Mouse (Mus musculus): ENCODE data around the gene D930007J09Rik. TPM values are rescaled to one million over a fixed set of nuclear protein-coding genes. Genes with fewer than 3 reads are reported as not detected.

D930007J09Rik gene
- polyA plus RNA-seq, 1 experiment from 2014 or later: not detected

DNA sequence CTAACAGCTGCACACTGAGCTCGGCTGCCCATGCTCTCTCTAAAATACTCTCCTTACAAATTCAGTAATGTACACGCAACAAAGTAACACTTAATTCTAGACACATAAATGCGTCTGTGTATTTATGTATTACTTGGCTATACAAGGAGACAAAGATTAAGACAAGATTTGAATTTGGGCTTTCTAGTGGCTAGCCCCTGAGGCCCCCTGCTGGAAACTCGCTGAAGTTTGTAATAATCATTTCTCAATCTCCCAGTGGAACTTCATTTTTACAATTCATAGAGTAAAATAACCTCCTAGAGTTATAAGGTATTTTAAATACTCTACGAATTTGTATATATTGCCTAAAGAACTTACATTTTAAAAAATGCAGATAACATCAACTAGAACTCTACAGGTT, 19.6 kb downstream of the D930007J09Rik start:
- Histone ChIP-seq H3K4me2 (no peak overlapping the region), H3K36me3 (no peaks in the 10 kb centered on the region), H3K4me3 (no peak overlapping the region), H3K27me3 (no peaks in the 10 kb centered on the region), H3K9me3 (replicated peaks) (no peaks in the 10 kb centered on the region), H3K27ac (no peak overlapping the region), H3K4me1 (replicated peaks) (no peaks in the 10 kb centered on the region), H3K9ac (no peak overlapping the region)
- no peak for ATAC-seq (replicated peaks; ENCODE audit: insufficient number of reproducible peaks, insufficient read depth, low FRiP score, low read depth)
- WGBS: 54% methylated on average over 5 of the region's 5 CpGs

DNA sequence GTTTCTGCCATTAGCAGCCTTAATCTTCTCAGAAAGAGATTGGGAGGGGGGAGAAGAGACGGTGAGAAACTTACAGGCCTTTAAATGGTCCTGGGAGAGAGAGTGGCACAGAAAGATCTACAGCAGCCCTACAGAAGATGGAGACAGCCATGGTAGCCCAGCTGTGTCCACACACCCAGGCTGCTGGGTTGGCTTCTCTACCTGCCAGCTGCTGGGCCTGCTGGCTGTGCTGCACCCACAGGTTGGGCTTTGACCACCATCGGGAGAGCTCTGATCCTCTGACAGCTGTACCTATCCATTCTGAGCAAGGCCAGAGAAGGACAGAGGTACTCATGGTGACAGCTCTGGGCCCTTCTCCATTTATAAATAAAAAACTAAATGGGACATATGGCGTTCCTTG, 23.8 kb downstream of the D930007J09Rik start:
- 59% methylated on average over 3 of the region's 3 CpGs for WGBS
- Histone ChIP-seq H3K9ac (no peak overlapping the region), H3K27me3 (no peaks in the 10 kb centered on the region), H3K4me3 (no peak overlapping the region), H3K4me2 (no peak overlapping the region), H3K9me3 (replicated peaks) (no peaks in the 10 kb centered on the region), H3K4me1 (replicated peaks) (peaks cover 15% of the 10 kb centered on the region), H3K27ac (no peak overlapping the region), H3K36me3 (no peaks in the 10 kb centered on the region)
- no peak for ATAC-seq (replicated peaks; ENCODE audit: insufficient number of reproducible peaks, insufficient read depth, low FRiP score, low read depth)

DNA sequence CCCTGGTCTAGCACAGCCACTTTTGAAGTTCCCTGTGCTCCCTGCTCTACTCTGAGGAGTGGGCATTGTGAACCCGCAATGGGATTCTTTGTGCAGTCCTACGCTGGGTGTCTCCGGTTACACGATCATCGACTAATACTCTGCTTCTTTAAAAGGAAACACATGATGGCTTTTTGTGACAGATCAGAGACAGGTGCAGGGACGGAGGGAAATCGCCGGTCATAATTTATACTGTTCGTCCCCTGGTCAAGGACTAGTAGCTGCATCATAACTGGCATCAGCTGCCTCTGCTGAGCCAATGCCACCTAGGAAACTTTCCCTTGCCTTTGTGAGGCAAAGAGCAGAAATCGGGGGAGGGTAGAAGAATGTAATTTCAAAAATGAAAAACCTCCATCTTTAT, 26.3 kb downstream of the D930007J09Rik start:
- Histone ChIP-seq H3K4me1 (replicated peaks) (peaks cover 15% of the 10 kb centered on the region), H3K4me2 (no peak overlapping the region), H3K9ac (no peak overlapping the region), H3K4me3 (no peak overlapping the region), H3K9me3 (replicated peaks) (no peaks in the 10 kb centered on the region), H3K27me3 (no peaks in the 10 kb centered on the region), H3K36me3 (no peaks in the 10 kb centered on the region), H3K27ac (peak overlapping the region; percentile 57)
- 0 out of 2 replicates have a peak, but pooled peaks have one; percentile 18 for ATAC-seq (replicated peaks; ENCODE audit: insufficient number of reproducible peaks, insufficient read depth, low FRiP score, low read depth)
- 73% methylated on average over 10 of the region's 10 CpGs for WGBS

DNA sequence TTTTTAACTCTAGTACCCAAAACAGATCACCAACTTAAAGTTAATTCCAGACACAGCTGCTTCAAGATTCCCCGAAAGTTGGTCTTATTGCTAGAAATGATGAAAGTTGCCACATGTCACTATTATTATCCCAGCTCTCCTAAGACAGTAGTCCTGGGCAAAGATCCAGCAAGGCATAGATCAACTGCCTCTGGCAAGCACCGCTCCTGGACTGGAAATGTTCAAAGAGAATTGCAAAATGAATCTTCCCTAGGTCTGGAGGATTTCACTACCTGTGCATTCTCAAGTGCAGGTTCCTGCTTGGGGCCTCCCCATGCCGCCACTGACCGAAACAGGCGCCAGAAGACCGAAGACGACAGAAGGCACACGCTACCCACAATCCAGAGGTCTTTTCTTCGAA, 26.8 kb downstream of the D930007J09Rik start:
- H3K4me3 ChIP-seq: no peak overlapping the region
- WGBS: 83% methylated on average over 9 of the region's 9 CpGs
- H3K4me2 ChIP-seq: 0 out of 2 replicates have a peak overlapping the region, but pooled peaks have one; percentile 2
- H3K27ac ChIP-seq: peak overlapping the region; percentile 57
- no peak overlapping the region for H3K9ac ChIP-seq
- H3K9me3 ChIP-seq (replicated peaks): no peaks in the 10 kb centered on the region
- peaks cover 15% of the 10 kb centered on the region for H3K4me1 ChIP-seq (replicated peaks)
- no peaks in the 10 kb centered on the region for H3K27me3 ChIP-seq
- H3K36me3 ChIP-seq: no peaks in the 10 kb centered on the region
- no peak for ATAC-seq (replicated peaks; ENCODE audit: insufficient number of reproducible peaks, insufficient read depth, low FRiP score, low read depth)

DNA sequence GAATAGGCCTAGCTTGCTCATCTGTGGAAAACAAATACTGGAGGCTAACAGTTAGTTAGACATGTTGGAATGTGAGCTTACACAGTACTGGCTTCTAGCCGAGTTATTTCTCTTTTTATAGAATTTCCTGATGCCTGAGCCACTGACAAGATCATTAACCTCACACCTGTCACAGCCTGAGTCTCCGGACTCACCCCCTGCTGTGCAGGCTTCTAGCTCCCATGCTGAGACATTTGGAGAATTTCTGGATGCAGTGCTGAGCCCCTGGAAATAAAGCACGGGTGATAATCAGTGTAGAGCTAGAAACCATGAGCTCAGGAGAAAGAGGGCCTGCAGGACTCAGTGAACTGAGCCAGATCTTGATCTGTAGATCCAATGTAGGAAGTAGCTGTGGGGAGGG, 32.7 kb downstream of the D930007J09Rik start:
- 0 out of 2 replicates have a peak, but pooled peaks have one; percentile 73 for ATAC-seq (replicated peaks; ENCODE audit: insufficient number of reproducible peaks, insufficient read depth, low FRiP score, low read depth)
- WGBS: 13% methylated on average over 3 of the region's 3 CpGs

DNA sequence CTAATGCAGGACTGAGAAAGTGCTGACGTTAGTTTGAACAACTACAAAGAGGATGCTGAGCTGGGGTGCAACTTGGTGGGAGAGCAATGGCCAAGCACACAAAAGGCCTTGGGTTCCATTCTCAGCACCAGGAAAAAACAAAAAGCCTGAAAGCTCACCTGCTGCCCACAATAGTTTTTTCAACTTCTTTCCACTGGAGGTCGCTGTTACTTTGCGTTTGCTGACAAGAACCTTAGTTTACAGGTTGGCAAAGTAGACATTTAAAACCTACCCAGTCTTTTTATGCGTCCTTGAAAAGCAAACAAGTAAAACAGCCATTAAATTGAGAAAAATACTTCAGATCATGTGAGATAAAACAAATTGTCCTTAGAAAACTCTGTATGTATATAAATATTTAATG, 34.5 kb downstream of the D930007J09Rik start:
- WGBS: 13% methylated on average over 4 of the region's 4 CpGs
- no peaks in the 10 kb centered on the region for H3K9me3 ChIP-seq (replicated peaks)
- no peaks in the 10 kb centered on the region for H3K36me3 ChIP-seq
- peaks cover 22% of the 10 kb centered on the region for H3K4me1 ChIP-seq (replicated peaks)
- no peak overlapping the region for H3K4me2 ChIP-seq
- no peaks in the 10 kb centered on the region for H3K27me3 ChIP-seq
- no peak overlapping the region for H3K9ac ChIP-seq
- H3K4me3 ChIP-seq: no peak overlapping the region
- no peak for ATAC-seq (replicated peaks; ENCODE audit: insufficient number of reproducible peaks, insufficient read depth, low FRiP score, low read depth)
- H3K27ac ChIP-seq: no peak overlapping the region

More for the DNA sequence above, 32.7 kb downstream of the D930007J09Rik start:
- Histone ChIP-seq H3K27me3 (no peaks in the 10 kb centered on the region), H3K4me1 (replicated peaks) (peaks cover 14% of the 10 kb centered on the region), H3K27ac (peak overlapping the region; percentile 79), H3K4me3 (no peak overlapping the region), H3K36me3 (no peaks in the 10 kb centered on the region), H3K4me2 (no peak overlapping the region), H3K9me3 (replicated peaks) (no peaks in the 10 kb centered on the region), H3K9ac (no peak overlapping the region)

DNA sequence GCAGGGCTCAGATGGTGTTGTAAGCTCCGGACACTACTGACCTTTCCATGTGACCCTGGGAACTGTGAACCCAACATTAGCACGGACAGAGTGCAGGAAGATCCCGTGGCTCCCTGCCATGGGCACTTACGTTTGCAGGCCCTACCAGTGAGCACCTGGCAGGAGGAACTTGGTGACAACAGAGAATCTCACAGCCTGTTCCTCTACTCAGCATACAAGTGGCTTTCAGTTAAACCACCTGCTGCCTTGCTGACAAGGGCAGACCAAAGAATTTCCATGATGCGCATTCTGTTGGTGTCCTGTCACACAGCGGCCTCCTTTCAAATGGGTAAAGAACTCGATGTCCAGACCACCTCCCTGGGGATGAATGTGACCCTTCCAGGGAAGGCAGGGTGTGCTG, 38.2 kb downstream of the D930007J09Rik start:
- Histone ChIP-seq H3K4me3 (no peak overlapping the region), H3K36me3 (no peaks in the 10 kb centered on the region), H3K9ac (no peak overlapping the region), H3K4me2 (no peak overlapping the region), H3K27me3 (no peaks in the 10 kb centered on the region), H3K4me1 (replicated peaks) (peaks cover 16% of the 10 kb centered on the region), H3K9me3 (replicated peaks) (no peaks in the 10 kb centered on the region), H3K27ac (peak overlapping the region; percentile 31; the same call in 1 of the 2 replicates)
- ATAC-seq (replicated peaks; ENCODE audit: insufficient number of reproducible peaks, insufficient read depth, low FRiP score, low read depth): peak; percentile 83
- WGBS: 15% methylated on average over 7 of the region's 7 CpGs

DNA sequence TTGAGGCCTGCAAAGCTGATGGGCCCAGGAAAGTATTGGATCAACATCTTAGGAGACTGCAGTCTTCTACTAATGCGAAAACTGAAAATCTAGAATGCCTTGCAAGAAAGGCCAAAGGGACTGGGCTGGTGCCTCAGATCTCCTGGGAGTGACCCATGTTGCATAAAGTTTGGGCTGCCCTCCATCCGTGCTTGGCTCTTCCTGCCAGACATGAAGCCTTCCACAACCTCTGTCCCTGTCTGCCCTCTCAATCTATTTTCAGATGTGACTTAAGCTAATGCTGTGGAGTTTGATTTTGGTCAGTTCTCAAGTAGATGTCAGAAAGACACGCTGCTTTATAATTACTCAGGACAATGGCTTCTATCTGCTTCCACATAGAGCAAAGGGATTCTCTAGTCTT, 39.5 kb downstream of the D930007J09Rik start:
- peaks cover 14% of the 10 kb centered on the region for H3K4me1 ChIP-seq (replicated peaks)
- no peak overlapping the region for H3K9ac ChIP-seq
- H3K36me3 ChIP-seq: no peaks in the 10 kb centered on the region
- H3K4me3 ChIP-seq: no peak overlapping the region
- H3K4me2 ChIP-seq: no peak overlapping the region
- no peaks in the 10 kb centered on the region for H3K27me3 ChIP-seq
- no peak for ATAC-seq (replicated peaks; ENCODE audit: insufficient number of reproducible peaks, insufficient read depth, low FRiP score, low read depth)
- 55% methylated on average over 3 of the region's 3 CpGs for WGBS
- H3K27ac ChIP-seq: no peak overlapping the region
- no peaks in the 10 kb centered on the region for H3K9me3 ChIP-seq (replicated peaks)

DNA sequence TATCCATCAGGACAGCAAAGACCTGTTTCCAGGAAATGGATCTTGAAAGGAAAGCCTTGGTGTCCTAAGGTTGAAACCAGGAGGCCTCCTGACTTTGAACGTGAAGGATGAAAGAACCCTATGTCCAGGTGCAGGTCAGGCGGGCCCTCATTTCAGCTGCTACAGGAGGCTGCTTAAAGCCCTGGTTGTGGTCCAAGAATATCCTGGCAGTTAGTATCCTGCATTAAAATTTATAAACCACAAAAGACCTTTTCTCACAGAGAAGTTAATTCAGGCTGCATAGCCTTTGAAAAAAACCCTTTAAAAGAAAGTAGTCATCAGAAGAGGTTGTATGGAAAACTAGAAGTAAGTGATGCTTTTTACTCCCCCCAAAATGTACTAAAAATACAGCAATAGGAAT, 41.9 kb downstream of the D930007J09Rik start:
- 80% methylated on average over 2 of the region's 2 CpGs for WGBS
- peaks cover 14% of the 10 kb centered on the region for H3K4me1 ChIP-seq (replicated peaks)
- no peak overlapping the region for H3K4me2 ChIP-seq
- H3K4me3 ChIP-seq: no peak overlapping the region
- H3K9ac ChIP-seq: no peak overlapping the region
- no peak for ATAC-seq (replicated peaks; ENCODE audit: insufficient number of reproducible peaks, insufficient read depth, low FRiP score, low read depth)
- no peaks in the 10 kb centered on the region for H3K36me3 ChIP-seq
- H3K9me3 ChIP-seq (replicated peaks): no peaks in the 10 kb centered on the region
- H3K27me3 ChIP-seq: no peaks in the 10 kb centered on the region
- no peak overlapping the region for H3K27ac ChIP-seq

DNA sequence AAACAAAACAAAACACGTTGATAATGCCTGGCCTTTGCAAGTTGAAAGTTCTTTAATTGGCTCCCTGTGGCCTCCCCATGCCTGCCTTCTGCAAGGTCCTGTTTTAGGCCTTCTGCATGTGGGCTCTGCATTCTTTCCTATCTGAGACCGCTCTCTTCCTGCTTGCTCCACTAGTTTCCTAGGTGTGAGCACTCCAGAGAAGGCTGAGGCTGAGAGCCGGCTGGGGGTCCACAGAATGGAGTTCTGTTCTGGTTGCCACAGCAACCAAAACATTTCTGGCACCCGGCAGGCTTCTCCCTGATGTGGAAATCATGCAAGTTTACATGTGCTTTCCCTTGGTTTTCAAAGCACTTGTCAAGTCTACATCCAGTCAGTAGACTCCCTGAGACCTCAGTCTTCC, 43.6 kb downstream of the D930007J09Rik start:
- H3K4me3 ChIP-seq: no peak overlapping the region

More for the DNA sequence above, 43.6 kb downstream of the D930007J09Rik start:
- ATAC-seq (replicated peaks; ENCODE audit: insufficient number of reproducible peaks, insufficient read depth, low FRiP score, low read depth): no peak
- H3K9me3 ChIP-seq (replicated peaks): no peaks in the 10 kb centered on the region
- H3K27ac ChIP-seq: no peak overlapping the region
- 18% methylated on average over 4 of the region's 4 CpGs for WGBS
- H3K9ac ChIP-seq: no peak overlapping the region
- H3K4me1 ChIP-seq (replicated peaks): peaks cover 8% of the 10 kb centered on the region
- no peaks in the 10 kb centered on the region for H3K27me3 ChIP-seq
- H3K4me2 ChIP-seq: no peak overlapping the region
- H3K36me3 ChIP-seq: no peaks in the 10 kb centered on the region
